Mouse (Mus musculus) neural tube, embryonic 12.5 days (tissue): ENCODE measurements around the gene Ermard. TPM values are rescaled to one million over a fixed set of nuclear protein-coding genes. Genes with fewer than 3 reads are reported as not detected.

Source experiments
- ATAC-seq: fragments of 200-750 bp; cut with Nextera tagmentation; 2 replicates; pipeline ENCODE4 v1.8.0; 2017; ENCODE audit warnings: low read depth, mild to moderate bottlenecking, moderate TSS enrichment, moderate library complexity; ENCODE audit not compliant: low FRiP score
- H3K27ac ChIP-seq: fragments of 300-500 bp; sonication (generic); 2 replicates; pipeline ENCODE4 v1.5.1; 2016
- H3K27me3 ChIP-seq: fragments of 300-500 bp; sonication (generic); replicated peaks from 2 replicates; pipeline ENCODE4 v1.6.1; 2016; ENCODE audit warnings: mild to moderate bottlenecking
- H3K36me3 ChIP-seq: fragments of 300-500 bp; sonication (generic); 2 replicates; pipeline ENCODE4 v1.6.1; 2016; ENCODE audit warnings: mild to moderate bottlenecking
- H3K4me1 ChIP-seq: fragments of 300-500 bp; sonication (generic); 2 replicates; pipeline ENCODE4 v1.6.1; 2016
- H3K4me2 ChIP-seq: fragments of 300-500 bp; sonication (generic); replicated peaks from 2 replicates; pipeline ENCODE4 v1.6.1; 2016; ENCODE audit warnings: mild to moderate bottlenecking
- H3K4me3 ChIP-seq: fragments of 300-500 bp; sonication (generic); 2 replicates; pipeline ENCODE4 v1.5.1; 2016
- H3K9ac ChIP-seq: fragments of 300-500 bp; sonication (generic); 2 replicates; pipeline ENCODE4 v1.6.1; 2016; ENCODE audit warnings: mild to moderate bottlenecking
- H3K9me3 ChIP-seq: fragments of 300-500 bp; sonication (generic); 2 replicates; pipeline ENCODE4 v1.6.1; 2016; ENCODE audit warnings: mild to moderate bottlenecking
- WGBS: fragments of 180-500 bp; shearing (Covaris S2); methylation state at CpG from one replicate; pipeline ENCODE4 v1.1.7; 2016; 5-methylcytosine and 5-hydroxymethylcytosine counted together
- polyA plus RNA-seq: library from polyadenylated mRNA; unstranded; fragments of >200 nt; fragmentation: Nextera tagmentation; extraction: Ambion mirVana; gene quantifications from 2 replicates; pipeline ENCODE4 v1.2.1, GENCODE M21; 2016

Ermard gene
- polyA plus RNA-seq, 1 experiment from 2014 or later: 107 TPM

DNA sequence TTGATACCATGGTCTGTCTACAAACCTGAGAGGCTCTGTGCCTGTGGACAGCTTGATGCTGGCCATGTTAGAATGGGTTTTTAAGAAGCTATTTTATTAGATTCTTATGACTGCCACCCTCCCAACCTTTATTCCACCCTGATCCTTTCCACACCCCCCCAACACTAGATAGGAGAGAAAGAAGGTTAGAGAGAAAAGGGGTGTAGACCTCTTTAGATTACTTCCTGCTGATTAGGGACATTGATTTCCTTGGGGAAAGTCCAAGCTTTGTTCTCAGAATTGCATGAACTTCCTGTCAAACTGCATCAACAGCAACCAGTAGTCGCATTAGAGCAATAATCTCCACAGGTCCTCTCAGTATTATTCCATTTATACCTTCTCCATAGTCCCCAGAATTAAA is 57.7 kb downstream of the Ermard start:
- H3K4me1 ChIP-seq: peaks cover 2% of the 10 kb centered on the region
- WGBS: 91% methylated on average over 1 of the region's 1 CpGs
- ATAC-seq: no peak

DNA sequence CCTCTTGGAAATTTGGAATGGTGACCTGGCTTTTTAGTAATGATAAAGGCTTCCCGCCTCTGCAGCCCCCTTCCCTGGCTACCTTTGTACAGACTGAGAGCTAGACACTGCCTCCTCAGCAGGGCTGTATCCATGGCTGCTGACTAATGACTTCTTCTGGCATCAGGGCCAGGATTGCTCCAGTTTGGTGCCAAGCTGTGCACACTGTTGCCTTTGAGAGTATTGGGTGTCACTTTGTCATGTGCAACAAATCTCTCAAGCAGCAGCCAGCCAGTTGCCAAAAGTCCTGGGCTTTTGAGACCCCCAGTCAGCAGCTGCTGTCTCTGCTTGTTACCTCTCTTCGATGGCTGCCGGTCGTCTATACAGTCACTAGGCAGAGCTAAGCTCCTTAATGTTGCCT is 60.3 kb downstream of the Ermard start:
- H3K9me3 ChIP-seq: no peaks in the 10 kb centered on the region
- 0 out of 2 replicates have a peak, but pooled peaks cover 9% of the 10 kb centered on the region for H3K27me3 ChIP-seq
- H3K4me2 ChIP-seq: no peak overlapping the region
- no peak overlapping the region for H3K4me3 ChIP-seq
- ATAC-seq: no peak
- no peaks in the 10 kb centered on the region for H3K4me1 ChIP-seq
- no peaks in the 10 kb centered on the region for H3K36me3 ChIP-seq
- H3K27ac ChIP-seq: no peak overlapping the region
- 82% methylated on average over 4 of the region's 4 CpGs for WGBS
- H3K9ac ChIP-seq: no peak overlapping the region

More for the DNA sequence above, 57.7 kb downstream of the Ermard start:
- Histone ChIP-seq H3K9ac (no peak overlapping the region), H3K36me3 (no peaks in the 10 kb centered on the region), H3K9me3 (no peaks in the 10 kb centered on the region), H3K4me3 (no peak overlapping the region), H3K4me2 (no peak overlapping the region), H3K27me3 (0 out of 2 replicates have a peak, but pooled peaks cover 12% of the 10 kb centered on the region), H3K27ac (no peak overlapping the region)

DNA sequence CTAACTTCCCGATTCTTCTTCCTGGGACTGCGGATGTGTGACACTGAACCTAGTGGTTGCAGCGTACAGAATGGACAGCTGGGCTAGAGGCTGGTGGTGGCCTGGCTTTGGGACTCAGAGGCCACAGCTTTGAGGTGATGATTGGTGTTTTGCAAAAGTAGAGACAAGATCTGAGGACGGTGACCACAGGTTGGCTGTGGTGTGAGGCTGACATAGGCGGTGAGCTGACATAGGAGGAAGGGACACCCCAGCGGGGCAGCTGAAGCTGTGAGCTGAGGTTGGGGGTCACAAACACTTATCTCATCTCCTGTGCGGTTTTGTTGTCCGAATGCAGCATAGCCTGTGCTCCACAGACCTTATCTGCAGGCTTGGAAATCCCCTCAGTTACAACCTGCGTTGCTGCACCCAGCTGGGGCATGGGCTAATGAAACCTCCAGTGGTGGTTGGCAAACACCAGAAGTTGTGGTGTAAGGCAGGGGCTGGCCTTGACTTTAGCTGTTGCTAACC is 66.2 kb downstream of the Ermard start:
- WGBS: 90% methylated on average over 9 of the region's 9 CpGs

DNA sequence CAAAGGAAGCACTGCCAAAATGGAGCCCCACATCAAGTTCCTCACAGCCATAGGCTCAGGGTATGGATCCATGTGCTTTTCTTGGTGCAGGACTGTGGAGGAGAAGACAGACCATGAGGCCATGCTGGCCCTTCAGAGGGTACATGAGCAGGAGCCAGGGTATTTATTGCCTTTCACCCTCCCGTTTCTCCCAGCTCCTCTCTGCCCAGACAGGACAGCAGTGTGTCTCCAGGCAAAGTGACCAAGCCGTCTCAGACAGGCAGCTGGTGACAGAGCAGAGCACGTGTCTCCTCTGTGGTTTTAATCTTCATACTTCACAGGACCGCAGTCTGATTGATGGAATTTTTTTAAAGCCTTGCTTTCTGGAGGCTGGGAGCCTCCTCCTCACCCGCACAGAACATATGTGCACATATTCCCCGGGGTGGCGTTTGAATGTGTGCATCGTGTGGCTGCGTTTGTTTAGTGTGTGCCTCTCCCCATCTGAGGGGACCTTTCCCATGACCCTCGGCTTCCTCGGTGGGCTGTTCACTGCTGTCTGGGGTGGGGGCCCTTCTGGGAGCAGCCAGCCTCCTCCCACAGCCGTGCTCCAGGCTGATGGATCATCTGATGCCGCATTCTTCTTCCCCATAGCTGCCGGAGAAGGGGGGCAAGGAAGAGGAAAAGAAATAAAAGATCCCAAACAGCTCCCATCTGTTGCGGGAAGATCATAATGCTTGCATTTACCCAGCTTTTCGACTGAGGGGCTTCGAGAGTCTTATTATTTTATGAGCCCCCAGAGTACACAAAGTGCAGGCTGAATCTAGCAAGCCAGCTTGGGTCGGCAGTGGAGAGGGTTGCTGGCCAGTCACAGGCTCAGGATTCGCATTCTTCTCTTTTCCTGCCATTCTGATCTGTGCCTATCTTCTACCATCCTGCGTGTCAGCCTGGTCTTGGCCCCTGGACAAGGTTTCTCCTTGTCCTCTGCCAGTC is 67.7 kb downstream of the Ermard start:
- 18% methylated on average over 20 of the region's 20 CpGs for WGBS
- peak overlapping the region; percentile 54 for H3K4me2 ChIP-seq
- H3K9ac ChIP-seq: peak overlapping the region; percentile 18; the same call in 1 of the 2 replicates
- no peaks in the 10 kb centered on the region for H3K36me3 ChIP-seq
- H3K27ac ChIP-seq: no peak overlapping the region
- peaks cover 21% of the 10 kb centered on the region for H3K4me1 ChIP-seq
- no peak overlapping the region for H3K4me3 ChIP-seq
- peak; percentile 88 for ATAC-seq
- H3K9me3 ChIP-seq: no peaks in the 10 kb centered on the region
- H3K27me3 ChIP-seq: peaks cover 5% of the 10 kb centered on the region; the same call in 1 of the 2 replicates

More for the DNA sequence above, 66.2 kb downstream of the Ermard start:
- H3K27ac ChIP-seq: no peak overlapping the region
- H3K9ac ChIP-seq: no peak overlapping the region
- peaks cover 10% of the 10 kb centered on the region; the same call in 1 of the 2 replicates for H3K27me3 ChIP-seq
- H3K4me1 ChIP-seq: peaks cover 21% of the 10 kb centered on the region
- H3K4me2 ChIP-seq: no peak overlapping the region
- ATAC-seq: no peak
- H3K36me3 ChIP-seq: no peaks in the 10 kb centered on the region
- no peaks in the 10 kb centered on the region for H3K9me3 ChIP-seq
- no peak overlapping the region for H3K4me3 ChIP-seq

GRCm38 (mm10) chr17:15115550-15115949 is 74.5 kb downstream of the Ermard start:
- no peak for ATAC-seq
- no peaks in the 10 kb centered on the region for H3K36me3 ChIP-seq
- 0 out of 2 replicates have a peak, but pooled peaks cover 5% of the 10 kb centered on the region for H3K27me3 ChIP-seq
- WGBS: 80% methylated on average over 3 of the region's 3 CpGs
- no peak overlapping the region for H3K27ac ChIP-seq
- H3K9ac ChIP-seq: no peak overlapping the region
- H3K4me1 ChIP-seq: no peaks in the 10 kb centered on the region
- H3K4me2 ChIP-seq: no peak overlapping the region
- no peak overlapping the region for H3K4me3 ChIP-seq
- H3K9me3 ChIP-seq: no peaks in the 10 kb centered on the region

- WGBS: 95% methylated on average over 4 of the region's 4 CpGs
- Histone ChIP-seq H3K27ac (no peak overlapping the region), H3K27me3 (no peaks in the 10 kb centered on the region), H3K4me1 (no peaks in the 10 kb centered on the region), H3K36me3 (no peaks in the 10 kb centered on the region), H3K4me2 (no peak overlapping the region), H3K4me3 (no peak overlapping the region), H3K9me3 (no peaks in the 10 kb centered on the region), H3K9ac (no peak overlapping the region)
- ATAC-seq: no peak
Observed at GRCm38 (mm10) chr17:15120096-15120495, 79.1 kb downstream of the Ermard start.

DNA sequence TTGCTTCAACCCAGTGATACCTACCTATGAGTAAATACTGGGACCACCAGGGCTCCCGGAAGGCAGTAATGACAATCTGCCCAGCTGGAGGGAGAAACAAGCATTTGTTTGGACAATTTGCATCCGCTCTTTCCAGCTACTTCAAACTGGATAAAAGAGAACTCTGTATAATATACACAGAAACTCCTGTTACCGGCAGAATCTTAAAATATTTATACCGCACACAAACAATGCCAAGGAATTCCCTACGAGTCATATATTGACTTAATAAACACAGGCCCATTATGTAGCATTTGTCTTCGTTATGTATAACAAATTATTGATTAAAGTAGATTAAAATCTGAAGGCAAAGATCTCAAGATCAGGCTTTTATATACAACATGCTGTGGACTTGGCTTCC is 79.6 kb downstream of the Ermard start:
- no peaks in the 10 kb centered on the region for H3K9me3 ChIP-seq
- WGBS: 85% methylated on average over 6 of the region's 6 CpGs
- H3K4me2 ChIP-seq: no peak overlapping the region
- H3K4me1 ChIP-seq: no peaks in the 10 kb centered on the region
- ATAC-seq: no peak
- H3K9ac ChIP-seq: no peak overlapping the region
- no peaks in the 10 kb centered on the region for H3K27me3 ChIP-seq
- no peak overlapping the region for H3K4me3 ChIP-seq
- H3K27ac ChIP-seq: no peak overlapping the region
- H3K36me3 ChIP-seq: no peaks in the 10 kb centered on the region

- ATAC-seq: no peak
- Histone ChIP-seq H3K4me1 (no peaks in the 10 kb centered on the region), H3K27ac (no peak overlapping the region), H3K4me3 (no peak overlapping the region), H3K9ac (no peak overlapping the region), H3K9me3 (no peaks in the 10 kb centered on the region), H3K36me3 (no peaks in the 10 kb centered on the region), H3K27me3 (no peaks in the 10 kb centered on the region), H3K4me2 (no peak overlapping the region)
- 73% methylated on average over 9 of the region's 9 CpGs for WGBS
Observed at GRCm38 (mm10) chr17:15129630-15130287, 88.8 kb downstream of the Ermard start.

DNA sequence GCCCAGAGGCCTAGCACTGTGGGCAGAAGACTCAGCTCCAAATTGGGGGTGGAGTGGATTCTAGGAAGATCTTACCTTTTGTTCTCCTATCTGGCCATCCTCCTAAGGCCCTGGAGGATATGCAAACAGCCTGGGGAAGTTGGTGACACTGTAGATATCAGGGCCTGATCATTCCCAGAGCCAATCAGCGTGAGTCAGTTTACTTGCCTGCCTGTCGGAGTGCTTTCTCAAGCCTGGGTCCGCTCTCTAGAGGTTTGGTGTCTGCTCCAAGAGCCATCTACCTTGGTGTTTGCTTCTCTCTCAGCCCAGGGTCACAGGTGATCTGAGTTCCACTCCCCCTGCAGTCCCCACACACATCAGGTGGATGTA is 89.3 kb downstream of the Ermard start:
- 93% methylated on average over 3 of the region's 3 CpGs for WGBS
- Histone ChIP-seq H3K9ac (no peak overlapping the region), H3K27ac (no peak overlapping the region), H3K4me3 (no peak overlapping the region), H3K36me3 (no peaks in the 10 kb centered on the region), H3K4me1 (no peaks in the 10 kb centered on the region), H3K27me3 (no peaks in the 10 kb centered on the region), H3K9me3 (no peaks in the 10 kb centered on the region), H3K4me2 (no peak overlapping the region)
- no peak for ATAC-seq

DNA sequence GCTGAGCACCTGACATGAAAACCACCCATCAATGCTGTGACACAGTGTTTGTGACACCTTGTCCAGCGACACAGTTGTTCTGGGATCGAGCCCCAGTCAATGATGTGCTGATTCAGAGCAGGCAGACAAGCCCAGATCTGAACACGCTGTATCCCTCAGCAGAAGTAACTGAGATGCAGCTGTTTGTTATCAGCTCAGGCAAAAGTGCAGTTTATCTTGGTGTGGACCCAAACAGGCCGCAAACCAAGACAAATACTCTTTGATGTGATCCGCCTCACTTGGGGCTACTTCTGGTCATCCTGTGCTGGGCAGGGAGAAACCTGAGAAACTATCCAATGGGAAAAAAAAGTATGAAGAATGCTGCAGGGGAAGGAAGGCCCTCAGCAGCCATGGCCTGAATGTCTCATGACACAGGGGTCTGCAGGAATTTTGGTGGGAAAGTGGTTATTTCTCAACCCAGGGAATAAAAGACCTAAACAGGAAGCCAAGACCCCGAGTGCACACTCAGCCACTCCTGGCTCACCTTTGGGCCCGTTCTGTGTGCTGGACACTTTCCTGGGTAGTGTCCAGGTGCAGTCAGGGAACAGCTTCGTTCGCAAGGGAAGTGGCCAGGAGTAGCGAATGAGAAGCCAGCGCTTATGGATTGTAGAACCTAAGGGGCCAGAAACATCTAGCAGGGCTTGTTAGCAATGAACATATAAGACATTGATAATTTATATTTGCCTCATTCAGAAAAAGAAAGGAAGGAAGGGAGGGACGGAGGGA is 94.1 kb downstream of the Ermard start:
- Histone ChIP-seq H3K27ac (no peak overlapping the region), H3K9me3 (no peaks in the 10 kb centered on the region), H3K9ac (no peak overlapping the region), H3K4me2 (no peak overlapping the region), H3K36me3 (no peaks in the 10 kb centered on the region), H3K4me1 (no peaks in the 10 kb centered on the region), H3K27me3 (no peaks in the 10 kb centered on the region), H3K4me3 (no peak overlapping the region)
- 88% methylated on average over 12 of the region's 12 CpGs for WGBS
- ATAC-seq: no peak

- no peaks in the 10 kb centered on the region for H3K27me3 ChIP-seq
- ATAC-seq: no peak
- no peak overlapping the region for H3K4me2 ChIP-seq
- no peaks in the 10 kb centered on the region for H3K36me3 ChIP-seq
- no peaks in the 10 kb centered on the region for H3K9me3 ChIP-seq
- H3K9ac ChIP-seq: no peak overlapping the region
- 56% methylated on average over 5 of the region's 5 CpGs for WGBS
- H3K27ac ChIP-seq: no peak overlapping the region
- no peak overlapping the region for H3K4me3 ChIP-seq
- H3K4me1 ChIP-seq: no peaks in the 10 kb centered on the region
Observed at GRCm38 (mm10) chr17:15137443-15137842, 96.4 kb downstream of the Ermard start.
